Mouse (Mus musculus) CH12.LX (cell line): Measurements from ENCODE around the gene B3galt4. TPM values are rescaled to one million over a fixed set of nuclear protein-coding genes. Genes with fewer than 3 reads are reported as not detected.

Experiments
- DNase-seq: peaks from one replicate; pipeline ENCODE4 v3.0.0-alpha.2; 2013; ENCODE audit errors: extremely low read depth
- H3K27ac ChIP-seq: 2 replicates; pipeline ENCODE4 v1.5.1; 2012; ENCODE audit warnings: low read depth, mild to moderate bottlenecking, control low read depth, moderate library complexity; ENCODE audit not compliant: insufficient read depth
- H3K27me3 ChIP-seq: replicated peaks from 2 replicates; pipeline ENCODE3; 2012; ENCODE audit warnings: inconsistent platforms
- H3K36me3 ChIP-seq, 2 experiments: replicated peaks in 1 of 2; 2 replicates each; pipeline versions ENCODE3 to v1.6.1; 2012; ENCODE audit warnings: inconsistent platforms in 1 of 2, low read length in 1 of 2, mild to moderate bottlenecking in 1 of 2, mixed read lengths in 1 of 2, moderate library complexity in 1 of 2; ENCODE audit not compliant: control insufficient read depth in 1 of 2, insufficient read depth in 1 of 2
- H3K4me1 ChIP-seq, 2 experiments: 2 replicates each; pipeline ENCODE4 v1.6.1; 2012; ENCODE audit warnings: inconsistent platforms in 1 of 2, moderate library complexity in 1 of 2; ENCODE audit not compliant: insufficient read depth in 2 of 2, control insufficient read depth in 1 of 2
- H3K4me2 ChIP-seq: 2 replicates; pipeline ENCODE4 v1.6.1; 2012; ENCODE audit warnings: low read depth, mild to moderate bottlenecking, control low read depth; ENCODE audit not compliant: poor library complexity, insufficient read depth, severe bottlenecking
- H3K4me3 ChIP-seq, 3 experiments: fragments of 150-350 bp in 1 of 3; sonication (generic) in 1 of 3; replicated peaks in 1 of 3; 2 replicates each; pipeline versions ENCODE3 to v1.5.1; 2011 to 2012; ENCODE audit warnings: low read depth in 2 of 3, low read length in 2 of 3, mild to moderate bottlenecking in 2 of 3, moderate library complexity in 2 of 3, control low read depth in 1 of 3, improper control_type of control experiment in 1 of 3, inconsistent platforms in 1 of 3, mixed read lengths in 1 of 3; ENCODE audit not compliant: poor library complexity in 1 of 3
- H3K79me2 ChIP-seq: replicated peaks from 2 replicates; pipeline ENCODE4 v1.6.1; 2012; ENCODE audit warnings: mild to moderate bottlenecking, moderate library complexity; ENCODE audit not compliant: control insufficient read depth, poor library complexity, insufficient read depth, severe bottlenecking; ENCODE audit errors: extremely low read depth
- H3K9ac ChIP-seq: 2 replicates; pipeline ENCODE4 v1.6.1; 2012; ENCODE audit warnings: low read depth, mild to moderate bottlenecking, control low read depth, moderate library complexity; ENCODE audit not compliant: insufficient read depth
- H3K9me3 ChIP-seq: replicated peaks from 2 replicates; pipeline ENCODE3; 2012; ENCODE audit warnings: low read length, inconsistent platforms, mixed read lengths
- CHD1 ChIP-seq: IDR thresholded peaks from 2 replicates; pipeline ENCODE4 v1.6.1; 2012; ENCODE audit warnings: low read depth, low read length, improper control_type of control experiment, inconsistent platforms
- CHD2 ChIP-seq: IDR thresholded peaks from 2 replicates; pipeline ENCODE4 v1.6.1; 2011; ENCODE audit warnings: low read length, improper control_type of control experiment
- CTCF ChIP-seq, 2 experiments: IDR thresholded peaks in 1 of 2; conservative IDR thresholded peaks in 1 of 2; 2 replicates each; pipeline ENCODE4 v1.5.1; 2011 to 2012; ENCODE audit warnings: low read depth in 2 of 2, low read length in 2 of 2, improper control_type of control experiment in 1 of 2, inconsistent platforms in 1 of 2, mild to moderate bottlenecking in 1 of 2, moderate library complexity in 1 of 2
- E2F4 ChIP-seq: IDR thresholded peaks from 2 replicates; pipeline ENCODE4 v1.6.1; 2011; ENCODE audit warnings: low read depth, low read length, improper control_type of control experiment; ENCODE audit not compliant: insufficient replicate concordance
- ELF1 ChIP-seq: IDR thresholded peaks from 2 replicates; pipeline ENCODE4 v1.6.1; 2014; ENCODE audit warnings: low read depth, mild to moderate bottlenecking, inconsistent platforms, low read length, improper control_type of control experiment
- EP300 ChIP-seq: IDR thresholded peaks from 2 replicates; pipeline ENCODE4 v1.6.1; 2011; ENCODE audit warnings: low read length, improper control_type of control experiment
- ETS1 ChIP-seq: conservative IDR thresholded peaks from 2 replicates; pipeline ENCODE4 v1.6.1; 2012; ENCODE audit warnings: low read depth, mild to moderate bottlenecking, inconsistent platforms, low read length, improper control_type of control experiment, moderate library complexity
- HCFC1 ChIP-seq: IDR thresholded peaks from 2 replicates; pipeline ENCODE4 v1.6.1; 2012; ENCODE audit warnings: low read depth, mild to moderate bottlenecking, inconsistent platforms, low read length, improper control_type of control experiment
- IRF4 ChIP-seq: IDR thresholded peaks from 2 replicates; pipeline ENCODE4 v1.6.1; 2014; ENCODE audit warnings: low read depth, mild to moderate bottlenecking, inconsistent platforms, low read length, improper control_type of control experiment
- JUN ChIP-seq: IDR thresholded peaks from 2 replicates; pipeline ENCODE4 v1.6.1; 2011; ENCODE audit warnings: low read depth, mild to moderate bottlenecking, low read length, improper control_type of control experiment, moderate library complexity; ENCODE audit not compliant: insufficient read depth
- MAFK ChIP-seq: IDR thresholded peaks from 2 replicates; pipeline ENCODE4 v1.6.1; 2011; ENCODE audit warnings: low read length, improper control_type of control experiment; ENCODE audit not compliant: insufficient replicate concordance
- MAX ChIP-seq: IDR thresholded peaks from 2 replicates; pipeline ENCODE4 v1.6.1; 2011; ENCODE audit warnings: low read length, improper control_type of control experiment
- MEF2A ChIP-seq: IDR thresholded peaks from 2 replicates; pipeline ENCODE4 v1.6.1; 2014; ENCODE audit warnings: low read depth, mild to moderate bottlenecking, inconsistent platforms, low read length, improper control_type of control experiment, borderline replicate concordance
- MXI1 ChIP-seq: IDR thresholded peaks from 2 replicates; pipeline ENCODE4 v1.6.1; 2011; ENCODE audit warnings: mild to moderate bottlenecking, low read depth, low read length, improper control_type of control experiment
- NELFE ChIP-seq: IDR thresholded peaks from 2 replicates; pipeline ENCODE4 v1.6.1; 2011; ENCODE audit warnings: low read depth, low read length, improper control_type of control experiment
- NRF1 ChIP-seq: IDR thresholded peaks from 2 replicates; pipeline ENCODE4 v1.6.1; 2014; ENCODE audit warnings: low read depth, mild to moderate bottlenecking, inconsistent platforms, low read length, improper control_type of control experiment, moderate library complexity
- PAX5 ChIP-seq: IDR thresholded peaks from 2 replicates; pipeline ENCODE4 v1.6.1; 2012; ENCODE audit warnings: low read length, inconsistent platforms, mixed read lengths
- POLR2A ChIP-seq: IDR thresholded peaks from 2 replicates; pipeline ENCODE4 v1.6.1; 2011; ENCODE audit warnings: low read depth, mild to moderate bottlenecking, improper control_type of control experiment, low read length
- POLR2AphosphoS2 ChIP-seq: IDR thresholded peaks from 2 replicates; pipeline ENCODE4 v1.6.1; 2011; ENCODE audit warnings: low read depth, low read length, improper control_type of control experiment
- RAD21 ChIP-seq: IDR thresholded peaks from 2 replicates; pipeline ENCODE4 v1.6.1; 2011; ENCODE audit warnings: low read depth, mild to moderate bottlenecking, low read length, improper control_type of control experiment, moderate library complexity
- RCOR1 ChIP-seq: conservative IDR thresholded peaks from 2 replicates; pipeline ENCODE4 v1.6.1; 2012; ENCODE audit warnings: low read depth, mild to moderate bottlenecking, inconsistent platforms, low read length, improper control_type of control experiment
- SIN3A ChIP-seq: IDR thresholded peaks from 2 replicates; pipeline ENCODE4 v1.6.1; 2012; ENCODE audit warnings: low read length, improper control_type of control experiment, inconsistent platforms
- TBP ChIP-seq: conservative IDR thresholded peaks from 2 replicates; pipeline ENCODE4 v1.6.1; 2011; ENCODE audit warnings: low read depth, low read length, improper control_type of control experiment
- TCF12 ChIP-seq: IDR thresholded peaks from 2 replicates; pipeline ENCODE4 v1.6.1; 2014; ENCODE audit warnings: low read depth, mild to moderate bottlenecking, inconsistent platforms, low read length, improper control_type of control experiment
- USF1 ChIP-seq: IDR thresholded peaks from 2 replicates; pipeline ENCODE4 v1.6.1; 2014; ENCODE audit warnings: low read depth, mild to moderate bottlenecking, inconsistent platforms, low read length, improper control_type of control experiment
- USF2 ChIP-seq: conservative IDR thresholded peaks from 2 replicates; pipeline ENCODE4 v1.6.1; 2011; ENCODE audit warnings: low read depth, low read length, improper control_type of control experiment
- ZC3H11A ChIP-seq: IDR thresholded peaks from 2 replicates; pipeline ENCODE4 v1.6.1; 2012; ENCODE audit warnings: low read depth, mild to moderate bottlenecking, inconsistent platforms, low read length, improper control_type of control experiment
- ZKSCAN1 ChIP-seq: IDR thresholded peaks from 2 replicates; pipeline ENCODE4 v1.6.1; 2012; ENCODE audit warnings: low read depth, inconsistent platforms, low read length, improper control_type of control experiment, borderline replicate concordance
- ZMIZ1 ChIP-seq: IDR thresholded peaks from 2 replicates; pipeline ENCODE4 v1.6.1; 2012; ENCODE audit warnings: low read depth, mild to moderate bottlenecking, inconsistent platforms, low read length, improper control_type of control experiment
- ZNF384 ChIP-seq: IDR thresholded peaks from 2 replicates; pipeline ENCODE4 v1.6.1; 2012; ENCODE audit warnings: low read depth, low read length, improper control_type of control experiment, inconsistent platforms
- dilution Hi-C: fragments of 300-500 bp; cut with MboI; formaldehyde crosslinking; loops from 2 replicates; pipeline ENCODE4 v1.14.3; 2020; ENCODE audit warnings: low sequenced_read_pairs; ENCODE audit not compliant: extremely low pct_unique_long_range_greater_than_20kb, extremely low pct_ligation_motif_present
- in situ Hi-C: fragments of 300-500 bp; cut with MboI; formaldehyde crosslinking; loops from 3 replicates; pipeline ENCODE4 v1.14.3; 2019; ENCODE audit warnings: low sequenced_read_pairs, low pct_ligation_motif_present, low pct_unique_long_range_greater_than_20kb, mixed read lengths
- polyA plus RNA-seq: library from polyadenylated mRNA; unstranded; fragments of >175 nt; gene quantifications from 2 replicates; pipeline ENCODE4 v1.2.1, GENCODE M21; 2012; ENCODE audit warnings: low read depth; ENCODE audit not compliant: insufficient read length
- total RNA-seq, 2 experiments: library from RNA; depleted of rRNA; stranded (reverse); fragments of 300-350 nt in 1 of 2; fragments of >200 nt in 1 of 2; gene quantifications; 2 replicates each; pipeline ENCODE4 v1.2.3; 2012 to 2014

B3galt4 gene
- total and polyA plus RNA-seq, 3 experiments, result 3.7 to 6.2 (median 5.2) TPM

DNA sequence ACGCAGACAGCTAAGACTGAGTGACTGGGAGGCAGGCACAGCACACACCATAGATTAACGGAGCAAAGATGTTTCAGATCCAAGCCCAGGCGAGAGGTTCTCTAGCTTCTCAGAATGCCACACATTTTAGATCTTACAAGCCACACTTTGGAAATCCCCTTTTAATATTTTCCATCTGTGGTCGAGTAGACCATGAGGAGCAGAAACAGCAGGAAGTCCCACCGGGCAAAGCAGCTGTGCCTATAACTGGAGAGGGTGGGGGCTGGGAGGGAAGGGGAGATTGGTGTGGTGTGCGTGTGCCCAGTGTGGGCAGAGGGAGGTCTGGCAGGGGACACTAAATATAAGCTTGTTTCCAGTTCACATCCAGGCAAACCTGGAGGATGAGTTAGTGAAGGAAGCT, 6.2 kb upstream of the B3galt4 start (continued):
- TF ChIP-seq E2F4 (no peak), CHD2 (peak; percentile 71; the same call in 1 of the 2 replicates), PAX5 (no peak), JUN (no peak), TCF12 (peak; percentile 69), ELF1 (0 out of 2 replicates have a peak, but pooled peaks have one; percentile 24)

DNA sequence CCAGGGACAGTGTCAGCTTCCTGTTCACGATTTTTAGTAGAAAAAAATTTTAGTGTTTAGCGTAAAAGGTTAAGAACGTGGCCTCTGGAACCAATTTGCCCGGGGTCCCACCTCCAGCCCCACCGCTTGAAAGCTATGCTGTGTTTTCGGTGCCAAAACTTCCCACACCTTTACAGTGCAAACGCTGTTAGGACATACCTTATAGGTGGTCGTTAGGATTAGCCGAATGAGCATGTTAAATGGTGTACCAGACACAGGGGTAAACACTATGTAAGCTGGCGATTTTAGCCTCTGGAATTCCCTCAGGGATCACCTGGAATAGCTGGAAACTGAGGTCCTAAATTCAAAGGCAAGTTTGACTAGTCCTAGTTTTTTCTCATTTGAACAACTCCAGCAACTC, 5.0 kb upstream of the B3galt4 start:
- H3K36me3 ChIP-seq, result peaks cover 54 to 66% of the 10 kb centered on the region in 2 experiments
- in situ Hi-C loops, result no loop called here
- H3K4me3 ChIP-seq, result peak overlapping the region; percentile 91 to 99 (median 96)
- no peaks in the 10 kb centered on the region for H3K27me3 ChIP-seq
- no peak for DNase-seq
- TF ChIP-seq EP300, result no peak
- 0 out of 2 replicates have a peak, but pooled peaks have one; percentile 8 for TF ChIP-seq ZMIZ1
- peak overlapping the region; percentile 99 for H3K9ac ChIP-seq
- dilution Hi-C loops, result no loop called here
- peaks cover 7 to 31% of the 10 kb centered on the region in 2 experiments for H3K4me1 ChIP-seq
- peak overlapping the region; percentile 97 for H3K4me2 ChIP-seq
- H3K27ac ChIP-seq, result peak overlapping the region; percentile 60; the same call in 1 of the 2 replicates
- no peaks in the 10 kb centered on the region for H3K9me3 ChIP-seq
- peaks cover 29% of the 10 kb centered on the region for H3K79me2 ChIP-seq

DNA sequence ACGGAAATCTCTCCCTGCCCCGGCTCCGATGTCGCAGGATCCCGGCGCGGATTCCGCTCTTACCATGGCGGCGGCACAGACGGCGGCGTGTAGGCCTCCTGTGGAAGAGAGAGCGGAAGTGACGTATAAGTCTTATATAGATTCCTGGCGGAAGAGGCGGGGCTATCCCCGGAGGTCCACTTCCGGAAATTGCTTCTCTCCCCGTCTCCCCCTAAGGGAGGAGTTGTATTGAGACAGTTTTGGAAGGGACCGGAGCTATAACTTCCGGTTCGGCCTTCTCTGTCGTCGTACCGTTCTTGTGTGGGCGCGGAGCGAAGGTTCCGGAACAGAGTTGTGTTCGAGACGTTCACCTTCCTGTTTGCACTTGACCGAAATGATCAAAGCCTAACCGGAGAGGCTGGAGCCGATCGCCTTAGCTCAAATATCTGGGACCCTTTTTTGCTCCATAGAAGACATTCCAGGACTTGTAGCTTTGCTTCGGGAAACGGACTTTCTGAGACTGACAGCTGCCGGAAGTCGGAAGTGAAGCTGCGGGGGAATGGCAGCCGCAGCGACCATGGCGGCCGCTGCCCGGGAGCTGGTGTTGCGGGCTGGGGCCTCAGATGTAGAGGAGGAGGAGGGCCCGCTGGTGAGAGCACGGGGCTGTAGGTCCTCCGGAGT, 4.4 kb upstream of the B3galt4 start, which contains the start of the genes Vps52 and Rps18:
Gene Vps52 (plus strand): TSS at position 258 of the 660 bp plus-strand sequence.
Gene Rps18 (minus strand): TSS at position 447 of the 660 bp plus-strand sequence.
- dilution Hi-C loops, result no loop called here
- Histone ChIP-seq H3K4me2 (peak within 1 kb of the TSS; percentile 97), H3K79me2 (peaks cover 29% of the 10 kb centered on the region), H3K36me3 (peaks cover 53 to 65% of the 10 kb centered on the region in 2 experiments), H3K27ac (peak within 1 kb of the TSS; percentile 60), H3K27me3 (no peaks in the 10 kb centered on the region), H3K4me3 (peak within 1 kb of the TSS; percentile 91 to 99 (median 96)), H3K9me3 (no peaks in the 10 kb centered on the region), H3K9ac (peak within 1 kb of the TSS; percentile 99), H3K4me1 (peaks cover 10 to 36% of the 10 kb centered on the region in 2 experiments)
- in situ Hi-C loops, result no loop called here
- DNase-seq, result peak; percentile 96
- TF ChIP-seq CTCF (conservative IDR thresholded peaks at IDR 0.05 in 1 of 2, IDR thresholded peaks at IDR 0.05 in 1 of 2; ENCODE audit: low read depth in 2 of 2, low read length in 2 of 2), result no peak
- TF ChIP-seq HCFC1, result peak; percentile 94
- TF ChIP-seq EP300, result no peak
- no peak for TF ChIP-seq RAD21
- no peak for TF ChIP-seq MAFK
- TF ChIP-seq NELFE, result peak; percentile 95
- TF ChIP-seq ZC3H11A, result no peak
- peak; percentile 77 for TF ChIP-seq MXI1
- TF ChIP-seq ZKSCAN1, result no peak
- peak; percentile 92 for TF ChIP-seq MAX
- peak; percentile 95 for TF ChIP-seq POLR2AphosphoS2
- TF ChIP-seq USF2, result no peak
- TF ChIP-seq USF1, result no peak
- 0 out of 2 replicates have a peak, but pooled peaks have one; percentile 26 for TF ChIP-seq RCOR1
- TF ChIP-seq ZNF384, result no peak
- no peak for TF ChIP-seq PAX5
- peak; percentile 90 for TF ChIP-seq TCF12
- TF ChIP-seq SIN3A, result peak; percentile 80; the same call in 1 of the 2 replicates
- no peak for TF ChIP-seq MEF2A
- TF ChIP-seq ETS1, result no peak
- TF ChIP-seq IRF4, result peak; percentile 75
- TF ChIP-seq ZMIZ1, result peak; percentile 47; the same call in 1 of the 2 replicates
- peak; percentile 84 for TF ChIP-seq POLR2A
- peak; percentile 95 for TF ChIP-seq TBP
- TF ChIP-seq NRF1, result peak; percentile 38
- TF ChIP-seq CHD1, result no peak
